Mouse (Mus musculus) midbrain, embryonic 16.5 days (tissue): ENCODE measurements around the gene Cox4i2. TPM values are rescaled to one million over a fixed set of nuclear protein-coding genes. Genes with fewer than 3 reads are reported as not detected.
A peak's percentile ranks its signal among the peaks of the same experiment; 100 is the strongest.

Source experiments
- ATAC-seq: fragments of 200-750 bp; cut with Nextera tagmentation; 2 replicates; pipeline ENCODE4 v1.8.0; 2017; ENCODE audit warnings: moderate TSS enrichment
- H3K27ac ChIP-seq: fragments of 300-500 bp; sonication (generic); 2 replicates; pipeline ENCODE4 v1.5.1; 2014; ENCODE audit warnings: mild to moderate bottlenecking, low read length, mixed read lengths
- H3K27me3 ChIP-seq: fragments of 300-500 bp; sonication (generic); 2 replicates; pipeline ENCODE4 v1.6.1; 2014; ENCODE audit warnings: low read depth, low read length, mixed read lengths; ENCODE audit not compliant: control insufficient read depth, insufficient read depth
- H3K36me3 ChIP-seq: fragments of 300-500 bp; sonication (generic); 2 replicates; pipeline ENCODE4 v1.6.1; 2014; ENCODE audit warnings: mild to moderate bottlenecking, low read length, moderate library complexity, mixed read lengths; ENCODE audit not compliant: control insufficient read depth, insufficient read depth
- H3K4me1 ChIP-seq: fragments of 300-500 bp; sonication (generic); 2 replicates; pipeline ENCODE4 v1.6.1; 2014; ENCODE audit warnings: mild to moderate bottlenecking, low read length, mixed read lengths; ENCODE audit not compliant: control insufficient read depth, insufficient read depth
- H3K4me2 ChIP-seq: fragments of 300-500 bp; sonication (generic); 2 replicates; pipeline ENCODE4 v1.6.1; 2014; ENCODE audit warnings: mild to moderate bottlenecking, low read length, mixed read lengths
- H3K4me3 ChIP-seq: fragments of 300-500 bp; sonication (generic); 2 replicates; pipeline ENCODE4 v1.5.1; 2014; ENCODE audit warnings: low read depth, mild to moderate bottlenecking, low read length, moderate library complexity, mixed read lengths
- H3K9ac ChIP-seq: fragments of 300-500 bp; sonication (generic); 2 replicates; pipeline ENCODE4 v1.6.1; 2014; ENCODE audit warnings: low read depth, low read length, mixed read lengths
- H3K9me3 ChIP-seq: fragments of 300-500 bp; sonication (generic); replicated peaks from 2 replicates; pipeline ENCODE4 v1.6.1; 2014; ENCODE audit warnings: mild to moderate bottlenecking, low read length, mixed read lengths; ENCODE audit not compliant: control insufficient read depth, poor library complexity, severe bottlenecking
- WGBS: fragments of 180-500 bp; shearing (Covaris S2); extraction: QIAGEN DNeasy Blood & Tissue Kit; methylation state at CpG from one replicate; pipeline ENCODE4 v1.1.7; 2014; 5-methylcytosine and 5-hydroxymethylcytosine counted together
- polyA plus RNA-seq: library from polyadenylated mRNA; unstranded; fragments of >200 nt; fragmentation: Nextera tagmentation; extraction: Ambion mirVana; gene quantifications from 2 replicates; pipeline ENCODE4 v1.2.1, GENCODE M21; 2015

The Cox4i2 gene
- polyA plus RNA-seq, result 5.0 and 5.4 TPM in 2 replicates

GRCm38 (mm10) chr2:152753944-152754711, at the start of gene Cox4i2:
Cox4i2 (plus strand) TSS chr2:152754173.
- peaks cover 7% of the 10 kb centered on the region; the same call in 1 of the 2 replicates for H3K4me1 ChIP-seq
- H3K36me3 ChIP-seq, result no peaks in the 10 kb centered on the region
- no peak within 1 kb of the TSS for H3K27ac ChIP-seq
- H3K27me3 ChIP-seq, result no peaks in the 10 kb centered on the region
- H3K9ac ChIP-seq, result peak within 1 kb of the TSS; percentile 34; the same call in 1 of the 2 replicates
- 2% methylated on average over 30 of the region's 30 CpGs for WGBS
- no peaks in the 10 kb centered on the region for H3K9me3 ChIP-seq
- H3K4me2 ChIP-seq, result peak within 1 kb of the TSS; percentile 48
- ATAC-seq, result 0 out of 2 replicates have a peak, but pooled peaks have one; percentile 45
- peak within 1 kb of the TSS; percentile 16 for H3K4me3 ChIP-seq

- H3K36me3 ChIP-seq, result peaks cover 39% of the 10 kb centered on the region
- H3K9me3 ChIP-seq, result no peaks in the 10 kb centered on the region; the same call in 1 of the 2 replicates
- no peak overlapping the region for H3K9ac ChIP-seq
- H3K27me3 ChIP-seq, result no peaks in the 10 kb centered on the region
- peaks cover 18% of the 10 kb centered on the region for H3K4me1 ChIP-seq
- H3K27ac ChIP-seq, result no peak overlapping the region
- ATAC-seq, result no peak
- H3K4me2 ChIP-seq, result no peak overlapping the region
- WGBS, result 81% methylated on average over 5 of the region's 5 CpGs
- no peak overlapping the region for H3K4me3 ChIP-seq
These were observed 49.7 kb upstream of the Cox4i2 start for GRCm38 (mm10) chr2:152704256-152704605.

- 91% methylated on average over 14 of the region's 14 CpGs for WGBS
- H3K36me3 ChIP-seq, result peaks cover 39% of the 10 kb centered on the region
These were observed 49.1 kb upstream of the Cox4i2 start for GRCm38 (mm10) chr2:152704811-152705370.

GRCm38 (mm10) chr2:152705993-152706571, 47.9 kb upstream of the Cox4i2 start:
- Histone ChIP-seq H3K9me3 (no peaks in the 10 kb centered on the region; the same call in 1 of the 2 replicates), H3K4me2 (no peak overlapping the region), H3K4me1 (peaks cover 18% of the 10 kb centered on the region), H3K27me3 (no peaks in the 10 kb centered on the region), H3K27ac (peak overlapping the region; percentile 72), H3K9ac (peak overlapping the region; percentile 17; the same call in 1 of the 2 replicates), H3K36me3 (peaks cover 29% of the 10 kb centered on the region), H3K4me3 (no peak overlapping the region)
- WGBS, result 66% methylated on average over 22 of the region's 22 CpGs
- peak; percentile 47 for ATAC-seq

More at GRCm38 (mm10) chr2:152704811-152705370, 49.1 kb upstream of the Cox4i2 start:
- no peaks in the 10 kb centered on the region for H3K27me3 ChIP-seq
- peak overlapping the region; percentile 72; the same call in 1 of the 2 replicates for H3K27ac ChIP-seq
- H3K4me1 ChIP-seq, result peaks cover 18% of the 10 kb centered on the region
- H3K9me3 ChIP-seq, result no peaks in the 10 kb centered on the region; the same call in 1 of the 2 replicates
- no peak for ATAC-seq
- H3K4me2 ChIP-seq, result no peak overlapping the region
- no peak overlapping the region for H3K4me3 ChIP-seq
- H3K9ac ChIP-seq, result no peak overlapping the region

- H3K4me1 ChIP-seq, result peaks cover 18% of the 10 kb centered on the region
- H3K9ac ChIP-seq, result peak overlapping the region; percentile 79
- H3K36me3 ChIP-seq, result peaks cover 19% of the 10 kb centered on the region
- H3K4me2 ChIP-seq, result peak overlapping the region; percentile 58
- no peaks in the 10 kb centered on the region for H3K27me3 ChIP-seq
- H3K4me3 ChIP-seq, result peak overlapping the region; percentile 43
- ATAC-seq, result no peak; the same call in 1 of the 2 replicates
- H3K27ac ChIP-seq, result peak overlapping the region; percentile 72
- H3K9me3 ChIP-seq, result no peaks in the 10 kb centered on the region
- 17% methylated on average over 7 of the region's 7 CpGs for WGBS
These were observed 46.8 kb upstream of the Cox4i2 start for GRCm38 (mm10) chr2:152707186-152707585.

- Histone ChIP-seq H3K4me1 (peaks cover 18% of the 10 kb centered on the region), H3K9me3 (no peaks in the 10 kb centered on the region), H3K4me2 (peak overlapping the region; percentile 58), H3K27ac (peak overlapping the region; percentile 72), H3K27me3 (no peaks in the 10 kb centered on the region), H3K4me3 (peak overlapping the region; percentile 43), H3K36me3 (peaks cover 16% of the 10 kb centered on the region), H3K9ac (peak overlapping the region; percentile 79)
- WGBS, result 2% methylated on average over 28 of the region's 31 CpGs
- ATAC-seq, result peak; percentile 91
These were observed 46.3 kb upstream of the Cox4i2 start for GRCm38 (mm10) chr2:152707627-152708026.

- no peaks in the 10 kb centered on the region for H3K9me3 ChIP-seq
- no peak overlapping the region for H3K27ac ChIP-seq
- no peak for ATAC-seq
- H3K9ac ChIP-seq, result no peak overlapping the region
- 95% methylated on average over 5 of the region's 5 CpGs for WGBS
- H3K4me1 ChIP-seq, result peaks cover 18% of the 10 kb centered on the region
- no peak overlapping the region for H3K4me2 ChIP-seq
- H3K27me3 ChIP-seq, result no peaks in the 10 kb centered on the region
- no peak overlapping the region for H3K4me3 ChIP-seq
- peaks cover 9% of the 10 kb centered on the region for H3K36me3 ChIP-seq
These were observed 44.9 kb upstream of the Cox4i2 start for GRCm38 (mm10) chr2:152709066-152709465.

- Histone ChIP-seq H3K27ac (no peak overlapping the region), H3K4me2 (no peak overlapping the region), H3K27me3 (no peaks in the 10 kb centered on the region), H3K9me3 (no peaks in the 10 kb centered on the region), H3K36me3 (no peaks in the 10 kb centered on the region), H3K9ac (no peak overlapping the region), H3K4me1 (no peaks in the 10 kb centered on the region), H3K4me3 (no peak overlapping the region)
- no peak for ATAC-seq
- 53% methylated on average over 6 of the region's 6 CpGs for WGBS
These were observed 37.7 kb upstream of the Cox4i2 start for GRCm38 (mm10) chr2:152716241-152716772.
